Mouse (Mus musculus): Measurements from ENCODE around the gene Adprhl1.

GRCm38 (mm10) chr8:13227184-13227583, 26.8 kb downstream of the Adprhl1 start:
- TF ChIP-seq GATA1 (IDR thresholded peaks at IDR 0.05; ENCODE audit: borderline replicate concordance, low read length) = no peak
- no peak for TF ChIP-seq FLI1 (IDR thresholded peaks at IDR 0.05; ENCODE audit: low read length)

All from megakaryocyte, embryonic 14.5 days (primary cell).